13 mouse cellular contexts compared by ENCODE assay signal in genomic region chr14:77942793-77943558, GRCm38 (mm10). TPM values are rescaled to one million over a fixed set of nuclear protein-coding genes. Genes with fewer than 3 reads are reported as not detected.
DNase-seq lines count a peak whose midpoint lies in the region; ATAC-seq and TF ChIP-seq lines count a peak whose summit lies in the region.
"Had no signal": no experiment of that assay in that cellular context is flagged by ENCODE, and none has a peak within 500 bp of the region (broad histone marks: within the 10 kb centered on the region; RNA-seq: fewer than 3 reads in every experiment).

No protein-coding gene starts in this region.

- DNase-seq in cerebellum, postnatal 25 days: peak; percentile 47 to 55
- no peak for DNase-seq in cerebellum, adult 8-10 months
- peak; percentile 77 for DNase-seq in forebrain, embryonic 14.5 days (ENCODE audit: low spot score)
- DNase-seq in layer of hippocampus, adult 2 months (ENCODE audit: low spot score in 2 of 2): peak; percentile 63 to 81
- DNase-seq in midbrain, embryonic 14.5 days: peak; percentile 48
- no peak for DNase-seq in frontal cortex, postnatal 14 days (ENCODE audit: low spot score in 2 of 2)
- DNase-seq: adrenal gland, adult 2 months; B cell, adult 2 months had no signal

- peak overlapping the region; percentile 33; the same call in 1 of the 2 replicates for H3K27ac ChIP-seq in forebrain, embryonic 14.5 days (ENCODE audit: low read depth, low read length)
- peak overlapping the region; percentile 84 for H3K27ac ChIP-seq in layer of hippocampus, adult 2 months
- H3K27ac ChIP-seq in midbrain, embryonic 14.5 days (replicated peaks; ENCODE audit: low read depth, low read length): no peak overlapping the region
- no peak overlapping the region for H3K27ac ChIP-seq in liver, embryonic 12.5 days

- H3K36me3 ChIP-seq in forebrain, embryonic 14.5 days (ENCODE audit: control insufficient read depth, insufficient read depth, low read length): no peaks in the 10 kb centered on the region
- H3K36me3 ChIP-seq in midbrain, embryonic 14.5 days (ENCODE audit: control insufficient read depth, insufficient read depth, low read length): no peaks in the 10 kb centered on the region
- H3K36me3 ChIP-seq in liver, embryonic 12.5 days: no peaks in the 10 kb centered on the region

- peak overlapping the region; percentile 40 for H3K4me2 ChIP-seq in forebrain, embryonic 14.5 days (ENCODE audit: low read length)
- H3K4me2 ChIP-seq in midbrain, embryonic 14.5 days (ENCODE audit: low read length): peak overlapping the region; percentile 52
- no peak overlapping the region for H3K4me2 ChIP-seq in liver, embryonic 12.5 days

- H3K9me3 ChIP-seq in forebrain, embryonic 14.5 days (replicated peaks; ENCODE audit: control insufficient read depth, low read length): 0 out of 2 replicates have a peak, but pooled peaks cover 3% of the 10 kb centered on the region
- no peaks in the 10 kb centered on the region for H3K9me3 ChIP-seq in midbrain, embryonic 14.5 days (ENCODE audit: control insufficient read depth, low read length)
- H3K9me3 ChIP-seq in liver, embryonic 12.5 days (replicated peaks): no peaks in the 10 kb centered on the region

- no peaks in the 10 kb centered on the region for H3K27me3 ChIP-seq in forebrain, embryonic 14.5 days (replicated peaks; ENCODE audit: control insufficient read depth, insufficient read depth, low read length)
- H3K27me3 ChIP-seq in midbrain, embryonic 14.5 days (ENCODE audit: control insufficient read depth, insufficient read depth, low read length): no peaks in the 10 kb centered on the region
- no peaks in the 10 kb centered on the region for H3K27me3 ChIP-seq in liver, embryonic 12.5 days (replicated peaks)

- H3K9ac ChIP-seq in forebrain, embryonic 14.5 days (ENCODE audit: low read length): no peak overlapping the region
- H3K9ac ChIP-seq in midbrain, embryonic 14.5 days (replicated peaks; ENCODE audit: low read length): no peak overlapping the region; the same call in 1 of the 2 replicates
- H3K9ac ChIP-seq in liver, embryonic 12.5 days: no peak overlapping the region

- ATAC-seq in forebrain, embryonic 14.5 days: peak; percentile 83
- no peak for ATAC-seq in midbrain, embryonic 14.5 days (ENCODE audit: low FRiP score, low TSS enrichment)
- ATAC-seq in liver, embryonic 12.5 days: no peak
- no peak for ATAC-seq in erythroid progenitor cell, adult 5-6 weeks (replicated peaks; ENCODE audit: low FRiP score, poor library complexity, severe bottlenecking)
- ATAC-seq: intestine, postnatal 0 days; lung, postnatal 0 days had no signal

- WGBS in forebrain, embryonic 14.5 days: 18% methylated on average over 15 of the region's 15 CpGs
- WGBS in midbrain, embryonic 14.5 days: 9% methylated on average over 15 of the region's 15 CpGs
- 83% methylated on average over 15 of the region's 15 CpGs for WGBS in liver, embryonic 12.5 days (ENCODE audit: insufficient replicate concordance)

- no peak overlapping the region for H3K4me3 ChIP-seq in forebrain, embryonic 14.5 days (ENCODE audit: low read depth, low read length)
- peak overlapping the region; percentile 34 for H3K4me3 ChIP-seq in layer of hippocampus, adult 2 months
- H3K4me3 ChIP-seq in midbrain, embryonic 14.5 days (replicated peaks; ENCODE audit: low read depth, low read length): peak overlapping the region; percentile 8
- no peak overlapping the region for H3K4me3 ChIP-seq in liver, embryonic 12.5 days
- H3K4me3 ChIP-seq: erythroblast, embryonic 14.5 days had no signal

- H3K4me1 ChIP-seq in forebrain, embryonic 14.5 days (ENCODE audit: control insufficient read depth, insufficient read depth, low read length): peaks cover 11% of the 10 kb centered on the region
- peaks cover 8% of the 10 kb centered on the region; the same call in 1 of the 2 replicates for H3K4me1 ChIP-seq in midbrain, embryonic 14.5 days (ENCODE audit: control insufficient read depth, insufficient read depth, low read length)
- H3K4me1 ChIP-seq in liver, embryonic 12.5 days: no peaks in the 10 kb centered on the region

- TF ChIP-seq CTCF in layer of hippocampus, adult 2 months (conservative IDR thresholded peaks at IDR 0.05): no peak

RNA-seq across cellular contexts. Expression of gene Epsti1, which starts 38.9 kb away (rescaled TPM):
- polyA plus RNA-seq in forebrain, embryonic 14.5 days (2014; fragmentation: Nextera tagmentation; extraction: Ambion mirVana): 0.33 and 0.45 TPM in 2 replicates
- total RNA-seq in layer of hippocampus, adult 2 months (2021): under 1 TPM in 1 of 2 experiments, not detected in 1; 0.37 TPM
- 1.5 TPM in 1 of 2 replicates, not detected in the other for polyA plus RNA-seq in midbrain, embryonic 14.5 days (2014; fragmentation: Nextera tagmentation; extraction: Ambion mirVana)
- polyA plus RNA-seq in liver, embryonic 12.5 days (2016; fragmentation: Nextera tagmentation; extraction: Ambion mirVana): 1.1 and 1.2 TPM in 2 replicates
- total RNA-seq in erythroid progenitor cell, adult 5-6 weeks (2015; ENCODE audit: low replicate concordance): 5.4 and 13.4 TPM in 2 replicates
- 14.5 and 16.6 TPM in 2 replicates for total RNA-seq in erythroid progenitor cell, adult 5-6 weeks (2017; ENCODE audit: low replicate concordance)

Comparison
In these comparisons a context has a peak if more than half of its experiments do, and no peak if none do; other contexts are left out.
1. DNase-seq: peak in cerebellum, postnatal 25 days (2 of 2), forebrain, embryonic 14.5 days (single experiment), layer of hippocampus, adult 2 months (2 of 2) and midbrain, embryonic 14.5 days (single experiment); none in cerebellum, adult 8-10 months (single experiment) and frontal cortex, postnatal 14 days (0 of 2).
2. H3K27ac ChIP-seq: peak in forebrain, embryonic 14.5 days (single experiment) and layer of hippocampus, adult 2 months (single experiment); none in midbrain, embryonic 14.5 days (single experiment) and liver, embryonic 12.5 days (single experiment).
3. H3K4me3 ChIP-seq: peak in layer of hippocampus, adult 2 months (single experiment) and midbrain, embryonic 14.5 days (single experiment); none in forebrain, embryonic 14.5 days (single experiment) and liver, embryonic 12.5 days (single experiment).